ENCODE assay signal across 20 mouse cellular contexts in genomic region chr2:77790846-77791245, GRCm38 (mm10). TPM values are rescaled to one million over a fixed set of nuclear protein-coding genes. Genes with fewer than 3 reads are reported as not detected.
"Had no signal": no experiment of that assay in that cellular context is flagged by ENCODE, and none has a peak within 500 bp of the region (broad histone marks: within the 10 kb centered on the region; RNA-seq: fewer than 3 reads in every experiment).

No protein-coding gene starts in this region.

- H3K9me3 ChIP-seq: limb, embryonic 12.5 days; liver, embryonic 13.5 days; lung, embryonic 15.5 days; midbrain, embryonic 15.5 days; neural tube, embryonic 12.5 days had no signal

- H3K4me1 ChIP-seq: limb, embryonic 12.5 days; liver, embryonic 13.5 days; lung, embryonic 15.5 days; megakaryocyte, embryonic 14.5 days; midbrain, embryonic 15.5 days; neural tube, embryonic 12.5 days had no signal

- H3K27ac ChIP-seq: limb, embryonic 12.5 days; liver, embryonic 13.5 days; lung, embryonic 15.5 days; macrophage; midbrain, embryonic 15.5 days; neural tube, embryonic 12.5 days had no signal

- ATAC-seq: liver, postnatal 0 days; midbrain, embryonic 15.5 days had no signal

- H3K27me3 ChIP-seq: limb, embryonic 12.5 days; liver, embryonic 13.5 days; lung, embryonic 15.5 days; megakaryocyte, embryonic 14.5 days; midbrain, embryonic 15.5 days; neural tube, embryonic 12.5 days had no signal

- DNase-seq: kidney, postnatal 14 days; layer of hippocampus, adult 9-11 months; layer of hippocampus, postnatal 36 days; liver; liver, embryonic 13.5 days; liver, postnatal 0 days; lung, postnatal 14 days; retina, postnatal 1 day; right cerebral cortex, postnatal 4 days; spleen, adult 18-20 months; thymus, adult 18-20 months; thymus, postnatal 14 days had no signal

- H3K4me2 ChIP-seq: limb, embryonic 12.5 days; liver, embryonic 13.5 days; lung, embryonic 15.5 days; midbrain, embryonic 11.5 days; midbrain, embryonic 15.5 days; neural tube, embryonic 12.5 days had no signal

- H3K36me3 ChIP-seq: limb, embryonic 12.5 days; liver, embryonic 13.5 days; lung, embryonic 15.5 days; midbrain, embryonic 15.5 days; neural tube, embryonic 12.5 days had no signal

- H3K4me3 ChIP-seq: limb, embryonic 12.5 days; liver, embryonic 13.5 days; lung, embryonic 15.5 days; megakaryocyte, embryonic 14.5 days; midbrain, embryonic 15.5 days; neural tube, embryonic 12.5 days had no signal

- H3K9ac ChIP-seq: limb, embryonic 12.5 days; liver, embryonic 13.5 days; liver, postnatal 0 days; lung, embryonic 15.5 days; midbrain, embryonic 15.5 days; neural tube, embryonic 12.5 days had no signal

RNA-seq across cellular contexts. Expression of gene Zfp385b, which starts 28.6 kb away (rescaled TPM):
- total RNA-seq: monocyte, adult 5-6 weeks had no signal
- polyA plus RNA-seq: macrophage had no signal
